In genomic region chr2:74130141-74130588, GRCm38 (mm10) we compare ENCODE assay signal across 9 mouse cellular contexts.
DNase-seq lines count a peak whose midpoint lies in the region; ATAC-seq lines count a peak whose summit lies in the region.
"Had no signal": no experiment of that assay in that cellular context is flagged by ENCODE, and none has a peak within 500 bp of the region (broad histone marks: within the 10 kb centered on the region; RNA-seq: fewer than 3 reads in every experiment).

No protein-coding gene starts in this region.

- no peak for ATAC-seq in heart, embryonic 13.5 days (ENCODE audit: extremely low read depth, insufficient number of reproducible peaks, low FRiP score, low TSS enrichment)
- ATAC-seq in hindbrain, embryonic 13.5 days (ENCODE audit: low FRiP score) = peak; percentile 66
- peak; percentile 64 for ATAC-seq in midbrain, embryonic 16.5 days

- no peak overlapping the region for H3K9ac ChIP-seq in heart, embryonic 13.5 days
- peak overlapping the region; percentile 30; the same call in 1 of the 2 replicates for H3K9ac ChIP-seq in hindbrain, embryonic 13.5 days
- peak overlapping the region; percentile 4; the same call in 1 of the 2 replicates for H3K9ac ChIP-seq in midbrain, embryonic 16.5 days (ENCODE audit: low read depth, low read length)

- H3K36me3 ChIP-seq in heart, embryonic 13.5 days = no peaks in the 10 kb centered on the region
- no peaks in the 10 kb centered on the region for H3K36me3 ChIP-seq in embryonic facial prominence, embryonic 10.5 days (replicated peaks)
- H3K36me3 ChIP-seq in hindbrain, embryonic 13.5 days = no peaks in the 10 kb centered on the region
- H3K36me3 ChIP-seq in midbrain, embryonic 16.5 days (ENCODE audit: control insufficient read depth, insufficient read depth, low read length) = no peaks in the 10 kb centered on the region

- intact Hi-C loops in heart, postnatal 36 days (cut with DNase I) = no loop called here

- 24% methylated on average over 8 of the region's 8 CpGs for WGBS in heart, embryonic 13.5 days
- 12% methylated on average over 8 of the region's 8 CpGs for WGBS in embryonic facial prominence, embryonic 10.5 days
- WGBS in hindbrain, embryonic 13.5 days = 4% methylated on average over 8 of the region's 8 CpGs
- WGBS in midbrain, embryonic 16.5 days = 2% methylated on average over 8 of the region's 8 CpGs

- no peak for DNase-seq in heart, postnatal 36 days
- DNase-seq in embryonic facial prominence, embryonic 10.5 days (ENCODE audit: low spot score) = peak; percentile 15
- DNase-seq in left cerebral cortex, adult 18-20 months (ENCODE audit: low spot score in 2 of 2) = no peak
- no peak for DNase-seq in thymus, postnatal 0 days (ENCODE audit: low spot score)
- no peak for DNase-seq in spleen, adult 18-20 months
- DNase-seq: thymus, adult 2 months had no signal

- H3K4me1 ChIP-seq in heart, embryonic 13.5 days = peaks cover 21% of the 10 kb centered on the region
- H3K4me1 ChIP-seq in embryonic facial prominence, embryonic 10.5 days = peaks cover 24% of the 10 kb centered on the region
- H3K4me1 ChIP-seq in hindbrain, embryonic 13.5 days (replicated peaks) = peaks cover 47% of the 10 kb centered on the region
- peaks cover 31% of the 10 kb centered on the region for H3K4me1 ChIP-seq in midbrain, embryonic 16.5 days (ENCODE audit: control insufficient read depth, insufficient read depth, low read length)

- peak overlapping the region; percentile 82 for H3K4me2 ChIP-seq in heart, embryonic 13.5 days
- H3K4me2 ChIP-seq in hindbrain, embryonic 13.5 days = peak overlapping the region; percentile 66
- peak overlapping the region; percentile 69 for H3K4me2 ChIP-seq in midbrain, embryonic 16.5 days (ENCODE audit: low read length)

- no peak overlapping the region for H3K27ac ChIP-seq in heart, embryonic 13.5 days (replicated peaks)
- H3K27ac ChIP-seq in embryonic facial prominence, embryonic 10.5 days (replicated peaks) = no peak overlapping the region
- peak overlapping the region; percentile 87 for H3K27ac ChIP-seq in hindbrain, embryonic 13.5 days
- peak overlapping the region; percentile 84 for H3K27ac ChIP-seq in midbrain, embryonic 16.5 days (ENCODE audit: low read length)

- no peaks in the 10 kb centered on the region for H3K9me3 ChIP-seq in heart, embryonic 13.5 days
- no peaks in the 10 kb centered on the region for H3K9me3 ChIP-seq in embryonic facial prominence, embryonic 10.5 days
- no peaks in the 10 kb centered on the region for H3K9me3 ChIP-seq in hindbrain, embryonic 13.5 days
- no peaks in the 10 kb centered on the region for H3K9me3 ChIP-seq in midbrain, embryonic 16.5 days (replicated peaks; ENCODE audit: control insufficient read depth, low read length, poor library complexity, severe bottlenecking)

- H3K4me3 ChIP-seq in heart, embryonic 13.5 days = peak overlapping the region; percentile 48; the same call in 1 of the 2 replicates
- H3K4me3 ChIP-seq in embryonic facial prominence, embryonic 10.5 days = peak overlapping the region; percentile 53
- peak overlapping the region; percentile 36; the same call in 1 of the 2 replicates for H3K4me3 ChIP-seq in hindbrain, embryonic 13.5 days
- H3K4me3 ChIP-seq in midbrain, embryonic 16.5 days (ENCODE audit: low read depth, low read length) = 0 out of 2 replicates have a peak overlapping the region, but pooled peaks have one; percentile 0

- H3K27me3 ChIP-seq in heart, embryonic 13.5 days (replicated peaks) = peaks cover 23% of the 10 kb centered on the region
- H3K27me3 ChIP-seq in embryonic facial prominence, embryonic 10.5 days (replicated peaks; ENCODE audit: low read depth, poor library complexity, severe bottlenecking) = peaks cover 43% of the 10 kb centered on the region
- no peaks in the 10 kb centered on the region for H3K27me3 ChIP-seq in hindbrain, embryonic 13.5 days
- no peaks in the 10 kb centered on the region for H3K27me3 ChIP-seq in midbrain, embryonic 16.5 days (ENCODE audit: control insufficient read depth, insufficient read depth, low read depth, low read length)

Comparison
In these comparisons a context has a peak if more than half of its experiments do, and no peak if none do; other contexts are left out.
1. H3K27ac ChIP-seq: peak in hindbrain, embryonic 13.5 days (single experiment) and midbrain, embryonic 16.5 days (single experiment); none in heart, embryonic 13.5 days (single experiment) and embryonic facial prominence, embryonic 10.5 days (single experiment).
2. H3K4me3 ChIP-seq: peak in every context shown above with its lines; median percentile 53 in embryonic facial prominence, embryonic 10.5 days; 48 in heart, embryonic 13.5 days; 36 in hindbrain, embryonic 13.5 days; 0 in midbrain, embryonic 16.5 days.
3. Peak in every context shown above with its lines, with median percentiles within 50 percentile points of each other: H3K4me2 ChIP-seq.